Mouse (Mus musculus) thymus, postnatal 14 days (tissue): ENCODE measurements around the gene Snap91.

Source experiments
- DNase-seq: peaks from one replicate; pipeline ENCODE4 v3.0.0; 2021

The Snap91 gene

GRCm38 (mm10) chr9:86742959-86743911, 137.2 kb downstream of the Snap91 start, which contains the start of gene Prss35:
Gene Prss35 (plus strand): TSS chr9:86743649.
- DNase-seq, result no peak

- DNase-seq, result no peak
These were observed 140.5 kb downstream of the Snap91 start for GRCm38 (mm10) chr9:86739971-86740370.

- no peak for DNase-seq
These were observed 141.7 kb downstream of the Snap91 start for GRCm38 (mm10) chr9:86738801-86739200.

- no peak for DNase-seq
These were observed 142.4 kb downstream of the Snap91 start for GRCm38 (mm10) chr9:86738067-86738466.

- DNase-seq, result no peak
These were observed 143.5 kb downstream of the Snap91 start for GRCm38 (mm10) chr9:86736991-86737390.

- no peak for DNase-seq
These were observed 145.7 kb downstream of the Snap91 start for GRCm38 (mm10) chr9:86734795-86735194.

- no peak for DNase-seq
These were observed 146.1 kb downstream of the Snap91 start for GRCm38 (mm10) chr9:86734357-86734756.

- DNase-seq, result no peak
These were observed 150.6 kb downstream of the Snap91 start for GRCm38 (mm10) chr9:86729811-86730210.

GRCm38 (mm10) chr9:86729084-86729483, 151.4 kb downstream of the Snap91 start:
- no peak for DNase-seq

GRCm38 (mm10) chr9:86728214-86728814, 152.1 kb downstream of the Snap91 start:
- no peak for DNase-seq

- no peak for DNase-seq
These were observed 154.1 kb downstream of the Snap91 start for GRCm38 (mm10) chr9:86726381-86726720.

- no peak for DNase-seq
These were observed 154.7 kb downstream of the Snap91 start for GRCm38 (mm10) chr9:86725604-86726380.

GRCm38 (mm10) chr9:86725066-86725465, 155.4 kb downstream of the Snap91 start:
- no peak for DNase-seq

- no peak for DNase-seq
These were observed 159.7 kb downstream of the Snap91 start for GRCm38 (mm10) chr9:86720794-86721193.

- DNase-seq, result no peak
These were observed 160.2 kb downstream of the Snap91 start for GRCm38 (mm10) chr9:86720227-86720626.

- no peak for DNase-seq
These were observed 163.3 kb downstream of the Snap91 start for GRCm38 (mm10) chr9:86717119-86717518.

- DNase-seq, result no peak
These were observed 163.9 kb downstream of the Snap91 start for GRCm38 (mm10) chr9:86716540-86716939.
